Mouse (Mus musculus): ENCODE measurements around the gene Rgcc. TPM values are rescaled to one million over a fixed set of nuclear protein-coding genes. Genes with fewer than 3 reads are reported as not detected.

Rgcc gene
- polyA plus RNA-seq (2012; rRNA removed): 187 and 228 TPM in 2 replicates

GRCm38 (mm10) chr14:79301466-79301875, at the start of gene Rgcc:
Rgcc (minus strand) TSS chr14:79301645.

Other genes with a start within 250 kb of the Rgcc start
- gene Zfp957, start 54.3 kb downstream of the Rgcc start, polyA plus RNA-seq (2012; rRNA removed): not detected in 2 replicates
- gene Naa16, start 89.1 kb upstream of the Rgcc start, polyA plus RNA-seq (2012; rRNA removed): 11.7 and 13.3 TPM in 2 replicates
- gene Mtrf1, start 96.1 kb upstream of the Rgcc start, polyA plus RNA-seq (2012; rRNA removed): 2.6 and 2.7 TPM in 2 replicates
- gene Kbtbd7, start 124.9 kb upstream of the Rgcc start, polyA plus RNA-seq (2012; rRNA removed): 2.1 and 2.6 TPM in 2 replicates
- gene Kbtbd6, start 150.2 kb upstream of the Rgcc start, polyA plus RNA-seq (2012; rRNA removed): 1.8 and 2.2 TPM in 2 replicates
- gene Elf1, start 179.5 kb upstream of the Rgcc start, polyA plus RNA-seq (2012; rRNA removed): 9.6 and 11.7 TPM in 2 replicates
- gene Wbp4, start 179.9 kb upstream of the Rgcc start, polyA plus RNA-seq (2012; rRNA removed): 8.1 and 8.4 TPM in 2 replicates